Mouse (Mus musculus) G1E (cell line): ENCODE data around the gene Nrxn3.

ENCODE experiments used
- CTCF ChIP-seq: IDR thresholded peaks from 2 replicates; pipeline ENCODE4 v1.5.1; 2012; ENCODE audit warnings: low read depth, low read length, inconsistent platforms, mixed read lengths
- GATA1 ChIP-seq: IDR thresholded peaks from 2 replicates; pipeline ENCODE4 v1.6.1; 2012; ENCODE audit warnings: borderline replicate concordance, low read length, inconsistent platforms, mixed read lengths
- GATA2 ChIP-seq: IDR thresholded peaks from 2 replicates; pipeline ENCODE4 v1.6.1; 2012; ENCODE audit warnings: low read depth, low read length, inconsistent platforms, borderline replicate concordance
- POLR2AphosphoS5 ChIP-seq: IDR thresholded peaks from 2 replicates; pipeline ENCODE4 v1.6.1; 2012; ENCODE audit warnings: low read depth, low read length, inconsistent platforms; ENCODE audit not compliant: insufficient replicate concordance
- TAL1 ChIP-seq: conservative IDR thresholded peaks from 2 replicates; pipeline ENCODE4 v1.6.1; 2012; ENCODE audit warnings: low read depth, low read length, inconsistent platforms, mixed read lengths

- TF ChIP-seq CTCF (no peak), GATA1 (no peak), TAL1 (no peak), POLR2AphosphoS5 (no peak), GATA2 (no peak)
These were observed 1107.3 kb downstream of the Nrxn3 start for GRCm38 (mm10) chr12:89829927-89830326.
